Mouse (Mus musculus) urinary bladder, adult 2 months (tissue): Measurements from ENCODE around the gene Unkl. TPM values are rescaled to one million over a fixed set of nuclear protein-coding genes. Genes with fewer than 3 reads are reported as not detected.

ENCODE experiments used
- DNase-seq: peaks from one replicate; pipeline ENCODE4 v3.0.0; 2022; ENCODE audit warnings: low spot score
- polyA plus RNA-seq: library from polyadenylated mRNA; depleted of rRNA; stranded (reverse); fragments of >200 nt; gene quantifications from 2 replicates; pipeline ENCODE4 v1.2.3, GENCODE M21; 2012; rRNA removed

Unkl gene
- 15.6 and 16.4 TPM in 2 replicates for polyA plus RNA-seq

DNA sequence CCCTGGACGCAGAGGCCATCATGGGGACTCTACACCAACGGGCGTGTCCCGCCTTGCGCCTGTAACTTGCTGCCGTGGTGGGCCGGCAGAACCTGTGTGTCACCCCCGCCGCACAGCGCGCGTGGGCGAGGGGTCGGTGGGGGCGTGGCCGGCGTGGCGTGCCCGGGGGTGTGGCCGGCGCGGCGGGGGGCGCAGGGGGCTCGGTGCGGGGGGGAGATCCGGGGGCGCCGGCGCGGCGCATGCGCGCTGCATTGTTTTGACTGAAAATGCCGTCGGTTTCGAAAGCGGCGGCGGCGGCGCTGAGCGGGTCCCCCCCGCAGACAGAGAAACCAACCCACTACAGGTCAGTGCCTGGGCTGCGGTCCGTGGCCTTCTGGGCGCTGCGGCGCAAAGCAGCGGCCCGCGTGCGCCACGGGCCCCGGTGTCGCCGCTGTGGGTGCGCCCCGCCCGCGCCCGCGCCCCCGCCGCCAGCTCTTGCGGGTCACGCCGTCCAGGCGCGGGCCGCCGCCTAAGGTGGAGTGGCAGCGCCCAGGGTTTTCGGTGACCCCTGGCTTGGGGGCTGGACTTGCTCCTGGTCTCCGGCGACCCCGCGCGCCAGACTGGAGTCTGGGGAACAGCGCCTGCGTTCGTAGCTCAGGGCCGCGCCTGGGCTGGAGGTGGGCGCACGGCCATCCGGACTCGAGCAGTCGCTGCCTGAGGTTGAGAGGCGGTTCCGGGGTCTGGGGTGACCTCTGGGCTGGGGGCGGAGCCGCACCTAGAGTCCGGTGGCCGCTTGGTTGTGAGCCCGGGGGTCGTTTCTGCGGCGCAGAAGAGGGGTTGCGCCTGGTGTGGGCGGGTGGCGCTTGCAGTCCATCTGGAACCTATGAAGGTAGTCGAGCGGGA, at the start of gene Unkl:
TSS of gene Unkl (plus strand) at position 248 of the 882 bp plus-strand sequence.
- DNase-seq: peak; percentile 69

DNA sequence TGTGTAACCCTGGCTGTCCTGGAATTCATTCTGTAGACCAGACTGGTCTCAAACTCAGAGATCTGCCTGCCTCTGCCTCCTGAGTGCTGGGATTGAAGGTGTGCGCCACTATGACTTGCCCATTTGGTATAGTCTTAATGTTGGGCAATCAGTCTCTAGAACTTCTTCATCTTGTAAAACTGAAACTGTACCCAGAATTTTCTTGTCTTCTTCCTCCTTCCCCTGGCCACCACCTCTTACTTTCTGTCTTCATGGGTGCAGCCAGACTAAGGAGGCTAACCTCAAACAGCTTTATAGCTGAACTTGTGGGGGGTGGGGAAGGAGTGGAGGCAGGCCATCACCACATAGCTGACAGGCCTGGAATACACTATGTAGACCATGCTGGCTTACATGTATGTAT, 49.4 kb upstream of the Unkl start:
- DNase-seq: no peak

DNA sequence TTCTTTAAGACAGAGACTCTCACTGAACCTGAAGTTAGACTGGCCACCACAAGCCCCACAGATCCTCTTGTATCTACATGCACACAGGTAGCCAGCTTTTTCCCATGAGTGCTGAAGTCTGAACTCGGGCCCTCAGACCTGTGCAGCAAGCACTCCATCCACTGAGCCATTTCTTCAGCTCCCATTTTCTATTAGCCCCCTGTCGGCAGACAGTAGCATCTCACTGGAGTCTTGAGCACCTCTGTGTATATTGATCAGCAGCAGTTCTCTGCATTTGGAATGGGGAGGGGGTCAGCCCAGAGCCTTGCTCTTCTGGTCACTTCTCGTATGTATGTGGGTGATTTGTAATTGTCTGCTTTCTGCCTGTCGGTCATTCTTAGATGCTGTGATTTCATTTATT, 48.2 kb upstream of the Unkl start:
- no peak for DNase-seq

DNA sequence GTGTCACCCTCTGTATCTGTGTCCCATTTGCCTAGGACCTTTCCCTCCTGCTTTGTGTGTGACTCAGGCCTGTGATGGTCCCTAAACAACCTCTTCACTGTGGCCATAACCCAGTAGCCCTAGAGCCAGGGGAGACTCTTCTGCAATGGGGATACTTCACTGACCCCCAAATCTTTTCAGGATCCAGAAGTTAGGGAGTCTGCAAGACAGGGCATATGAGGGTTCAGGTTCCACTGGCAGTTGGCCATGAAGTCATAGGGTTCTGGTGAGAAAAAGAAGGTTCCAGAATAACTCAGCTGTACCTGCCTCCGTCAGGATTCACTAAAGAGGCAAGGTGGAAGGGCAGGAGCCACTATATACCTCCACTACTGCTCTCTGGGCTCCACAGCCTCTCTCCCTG, 26.0 kb upstream of the Unkl start, which contains the start of gene Ccdc154:
TSS of gene Ccdc154 (plus strand) at position 301 of the 400 bp plus-strand sequence.
- no peak for DNase-seq

DNA sequence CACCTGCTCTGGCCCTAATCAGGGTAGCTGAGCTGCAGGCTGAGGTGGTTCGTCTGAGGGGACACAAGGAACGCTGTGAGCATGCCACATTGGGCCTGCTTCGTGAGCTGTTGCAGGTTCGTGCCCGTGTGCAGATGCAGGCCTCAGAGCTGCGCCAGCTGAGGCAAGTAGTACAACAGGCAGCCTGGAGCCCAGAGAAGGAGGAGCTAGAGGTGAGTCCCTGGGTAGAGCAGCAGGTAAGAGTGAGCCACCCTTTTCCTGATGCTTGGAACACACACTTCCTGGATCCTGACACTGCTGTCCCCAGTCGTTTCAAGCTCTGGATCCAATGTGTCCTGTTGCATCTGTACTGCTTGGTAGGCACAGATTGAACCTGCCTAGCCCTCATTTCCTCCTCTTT, 24.8 kb upstream of the Unkl start:
- no peak for DNase-seq

DNA sequence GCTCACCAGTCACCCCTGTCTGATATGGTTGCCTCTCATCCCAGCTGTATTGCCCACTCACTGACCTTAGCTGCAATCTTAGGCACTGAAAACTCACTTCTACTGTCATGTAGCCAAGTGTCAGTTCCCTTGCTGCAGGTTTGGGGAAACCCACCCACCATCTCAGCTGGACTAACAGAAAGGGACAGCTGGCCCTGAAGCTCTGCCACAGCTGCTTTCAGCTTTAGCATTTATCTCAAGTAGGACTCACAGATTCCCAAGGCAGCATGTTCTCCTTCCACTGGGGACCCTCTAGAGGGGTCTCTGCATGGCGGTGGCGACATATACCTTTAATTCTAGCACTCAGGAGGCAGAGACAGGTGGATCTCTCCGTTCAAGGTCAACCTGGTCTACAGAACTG, 23.4 kb upstream of the Unkl start:
- DNase-seq: no peak

DNA sequence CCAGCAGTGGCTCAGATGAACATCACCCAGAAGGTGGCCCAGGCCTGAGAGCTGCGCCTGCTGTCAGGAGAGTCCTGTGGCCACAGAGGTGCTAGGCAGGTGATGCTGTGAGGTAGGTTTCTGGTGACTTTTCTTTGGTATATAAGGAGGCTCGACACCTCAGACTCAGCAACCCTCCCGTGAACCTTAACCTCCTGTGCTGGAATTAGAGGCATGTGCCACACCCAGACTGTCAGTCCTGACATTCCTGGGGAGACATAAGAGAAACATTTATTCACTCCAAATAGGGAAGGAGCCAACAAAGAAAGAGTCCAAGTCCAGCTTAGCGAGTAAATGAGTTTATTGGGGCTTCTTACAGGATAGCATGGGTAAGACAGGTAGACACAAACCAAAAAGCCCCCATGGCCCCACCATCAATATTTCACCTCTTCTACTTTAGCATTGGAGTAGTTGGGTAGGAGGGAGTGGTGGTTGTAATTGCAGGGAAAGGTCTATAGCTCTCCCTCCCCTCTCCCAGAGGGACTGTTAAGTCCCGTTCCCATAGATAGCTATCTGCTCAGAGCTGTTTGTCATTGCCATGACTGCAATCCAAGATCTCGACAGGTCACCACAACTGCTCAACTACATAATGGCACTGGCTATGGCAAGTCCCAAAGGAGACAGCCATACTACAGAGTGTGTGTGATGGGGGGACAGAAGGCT, 22.1 kb upstream of the Unkl start:
- DNase-seq: no peak

DNA sequence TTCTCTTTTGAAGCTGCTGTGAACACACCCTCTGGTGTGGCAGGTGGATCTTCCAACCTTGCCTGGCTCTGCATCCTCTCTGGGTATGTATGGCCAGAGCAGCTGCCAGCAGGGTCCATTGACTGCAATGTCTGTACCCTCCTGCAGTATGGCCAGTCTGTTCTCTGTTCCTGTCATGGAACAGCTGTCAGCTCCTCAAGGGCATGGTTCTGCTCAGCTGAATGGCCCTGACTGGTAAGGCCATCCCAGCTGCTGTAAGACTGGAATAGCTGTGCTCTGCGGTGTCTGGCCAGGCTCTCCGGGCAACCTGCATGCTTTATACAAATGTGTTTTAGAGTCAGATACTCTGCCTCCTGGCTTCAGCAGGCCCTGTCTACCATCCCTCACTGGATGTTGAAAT, 18.5 kb upstream of the Unkl start:
- DNase-seq: no peak

DNA sequence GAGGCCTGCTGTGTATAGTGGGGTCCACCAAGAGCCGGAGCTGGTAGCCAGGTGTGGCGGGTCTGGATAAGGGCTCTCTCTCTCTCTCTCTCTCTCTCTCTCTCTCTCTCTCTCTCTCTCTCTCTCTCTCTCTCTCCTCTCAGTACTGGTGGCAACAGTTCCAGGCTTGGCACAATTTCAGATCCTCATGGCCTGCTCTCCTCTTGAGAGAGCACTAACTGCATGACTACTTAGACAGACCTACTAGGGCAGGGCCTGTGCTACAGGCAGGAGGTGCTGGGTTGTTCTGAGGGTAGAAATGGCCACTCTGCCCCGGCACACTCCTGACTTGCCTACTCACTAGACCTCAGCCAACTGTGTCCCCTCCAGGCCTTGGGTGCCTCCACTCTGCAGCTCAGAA, 15.6 kb upstream of the Unkl start:
- DNase-seq: no peak

DNA sequence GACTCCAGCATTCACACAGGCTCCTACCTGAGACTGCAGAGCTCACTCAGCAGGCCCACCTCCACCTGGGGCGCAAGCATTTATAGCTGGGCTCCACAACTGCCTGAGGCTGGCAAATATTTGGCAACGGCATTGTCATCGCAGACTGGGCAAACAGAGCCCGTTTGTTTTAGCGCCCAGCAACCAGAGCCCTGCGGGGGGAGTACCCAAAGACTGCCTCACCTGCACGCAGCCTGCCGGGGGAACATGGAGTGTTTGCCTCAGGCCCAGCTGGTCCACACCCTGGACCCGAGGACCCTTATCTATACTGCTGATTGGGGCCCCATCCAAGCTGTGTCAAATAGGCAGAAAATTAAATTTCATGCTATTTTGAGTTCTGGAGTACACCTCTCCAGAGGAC, 12.8 kb upstream of the Unkl start, which contains the start of gene Gm38655:
TSS of gene Gm38655 (minus strand) at position 61 of the 400 bp plus-strand sequence.
- no peak for DNase-seq

DNA sequence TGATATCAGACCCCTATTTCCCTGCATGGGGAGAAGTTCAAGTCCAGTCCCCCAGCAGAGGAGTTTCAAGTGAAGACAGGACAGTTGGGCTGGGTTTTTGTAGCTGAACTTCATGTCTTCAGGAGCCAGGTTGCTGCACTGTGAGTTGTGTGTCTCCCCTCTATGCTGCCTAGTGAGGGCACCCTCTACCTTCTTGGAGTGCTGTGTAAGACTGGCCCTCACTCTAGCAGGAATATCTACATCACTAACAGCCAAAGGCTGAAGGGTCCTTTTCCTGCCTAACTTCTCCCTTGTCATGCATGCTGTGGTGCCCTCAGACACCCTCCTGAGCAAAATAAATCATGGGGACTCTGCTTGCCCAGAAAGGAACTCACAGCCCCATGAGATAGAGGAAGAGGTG, 5.0 kb upstream of the Unkl start:
- no peak for DNase-seq

DNA sequence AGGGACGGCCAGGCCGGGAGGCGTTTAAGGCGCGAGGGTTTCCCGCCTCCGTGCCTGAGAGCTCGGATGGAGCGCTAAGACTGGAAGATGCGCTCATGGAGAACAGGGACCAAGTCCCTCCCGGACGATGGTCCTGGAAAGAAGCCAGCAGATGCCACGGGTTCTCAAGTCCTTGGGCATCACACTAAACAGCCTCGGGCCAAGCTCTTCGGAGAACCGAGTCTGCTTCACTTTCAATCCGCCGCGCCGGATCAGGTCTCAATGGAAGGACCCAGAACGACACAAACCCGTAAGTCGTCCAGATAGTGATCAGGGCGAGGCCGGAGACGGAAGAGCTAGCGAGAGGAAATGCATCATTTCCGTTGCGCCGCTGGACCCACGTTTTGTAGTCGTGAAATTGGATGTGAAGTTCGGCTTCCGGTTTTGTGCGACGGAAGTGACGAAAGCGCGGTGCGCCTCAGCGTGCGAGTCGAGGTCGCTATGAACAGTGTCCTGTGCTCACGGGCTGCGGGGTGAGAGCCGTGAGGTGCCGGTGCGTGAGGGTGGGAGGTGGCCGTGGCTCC, 4.0 kb upstream of the Unkl start, which contains the start of gene BC003965:
TSS of gene BC003965 (plus strand) at position 426 of the 563 bp plus-strand sequence.
- DNase-seq: peak; percentile 93

DNA sequence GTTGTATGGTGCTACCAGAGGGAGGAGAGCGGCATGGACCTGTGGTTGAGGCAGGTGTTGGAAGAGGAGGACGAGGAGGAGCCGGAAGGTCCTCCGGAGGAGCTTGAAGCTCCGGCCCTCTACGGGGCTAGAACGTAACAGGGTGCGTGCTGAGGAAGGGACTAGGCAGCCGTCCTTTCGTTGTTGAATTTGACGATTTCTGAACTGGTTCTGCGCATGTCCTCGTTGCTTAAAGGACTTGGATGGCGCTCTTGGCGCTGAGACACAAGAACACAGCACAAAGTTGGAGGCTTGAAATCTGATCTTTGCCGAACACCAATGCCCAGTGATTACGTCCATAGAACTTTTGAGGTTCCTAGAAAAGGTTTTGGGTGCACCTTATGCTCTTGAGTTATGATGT, 3.2 kb upstream of the Unkl start:
- DNase-seq: no peak

DNA sequence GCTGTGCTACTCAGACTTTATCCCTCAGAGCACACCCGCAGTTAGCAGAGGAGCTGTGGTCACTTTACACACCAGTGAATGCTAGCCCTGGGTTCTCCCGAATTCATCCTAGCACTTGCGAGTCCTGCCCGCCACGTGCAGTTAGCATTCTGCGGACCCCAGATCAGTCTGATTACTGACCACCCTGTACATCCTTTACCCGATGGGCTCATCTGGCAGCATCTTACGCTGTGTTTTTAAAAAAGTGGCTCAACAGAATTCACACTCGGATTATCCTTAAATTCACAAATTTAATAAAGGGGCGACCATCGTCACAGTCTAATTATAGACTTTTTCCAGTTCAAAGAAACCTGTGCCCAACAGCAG, 430 bp upstream of the Unkl start:
- DNase-seq: no peak

DNA sequence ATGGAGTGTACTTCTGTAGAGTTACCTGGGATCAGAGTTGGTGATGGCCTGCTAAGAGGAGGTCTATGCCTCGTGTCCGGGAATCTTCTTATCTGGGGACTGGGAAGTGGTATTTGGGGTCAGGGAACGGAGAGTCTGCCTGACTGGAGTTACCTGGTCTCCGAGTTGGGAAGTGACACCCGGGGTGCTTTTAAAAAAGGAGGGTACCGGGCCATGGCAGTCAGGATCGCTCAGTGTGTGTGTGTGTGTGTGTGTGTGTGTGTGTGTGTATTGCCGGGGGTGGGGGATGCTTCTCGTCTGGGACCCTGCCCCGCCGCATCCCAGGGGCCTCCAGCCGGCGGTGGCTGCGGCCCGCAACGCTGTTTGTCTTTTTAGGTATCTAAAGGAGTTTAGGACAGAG, 894 bp downstream of the Unkl start:
- no peak for DNase-seq

DNA sequence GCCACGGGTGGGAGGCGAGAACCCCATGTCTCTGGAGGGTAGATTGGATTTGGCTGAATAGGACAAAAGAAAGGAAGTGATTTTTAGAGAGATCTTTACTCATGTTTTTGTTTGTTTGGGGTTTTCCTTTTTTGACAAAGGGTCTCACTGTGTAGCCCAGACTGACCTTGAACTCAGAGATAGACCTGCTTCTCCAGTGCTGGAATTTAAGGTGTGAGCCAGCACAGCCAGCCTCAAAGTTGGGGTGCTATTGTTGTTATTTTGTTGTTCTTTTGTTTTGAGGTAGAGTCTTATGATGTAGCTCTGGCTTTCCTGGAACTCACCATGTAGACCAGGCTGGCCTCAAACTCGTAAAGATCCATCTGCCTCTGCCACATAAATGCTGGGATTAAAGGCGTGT, 14.2 kb downstream of the Unkl start:
- no peak for DNase-seq

DNA sequence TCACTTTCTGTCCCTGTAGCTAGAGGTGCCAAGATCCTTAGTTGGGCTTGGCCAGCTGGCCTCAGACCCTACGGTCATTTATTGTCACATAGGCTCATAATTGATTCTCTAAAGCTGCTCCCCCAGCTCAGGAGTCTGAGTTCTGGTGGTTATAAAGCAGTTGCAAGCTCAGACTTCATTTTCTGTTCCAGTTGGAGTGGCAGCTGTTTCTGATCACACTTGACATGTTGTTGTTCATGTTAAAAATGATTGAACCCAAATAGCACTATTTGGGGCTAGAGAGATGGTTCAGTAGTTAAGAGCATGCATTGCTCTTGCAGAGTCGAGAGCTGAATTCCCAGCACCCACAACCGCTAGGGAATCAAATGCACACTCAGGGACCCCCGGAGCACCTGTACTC, 21.8 kb downstream of the Unkl start:
- no peak for DNase-seq

DNA sequence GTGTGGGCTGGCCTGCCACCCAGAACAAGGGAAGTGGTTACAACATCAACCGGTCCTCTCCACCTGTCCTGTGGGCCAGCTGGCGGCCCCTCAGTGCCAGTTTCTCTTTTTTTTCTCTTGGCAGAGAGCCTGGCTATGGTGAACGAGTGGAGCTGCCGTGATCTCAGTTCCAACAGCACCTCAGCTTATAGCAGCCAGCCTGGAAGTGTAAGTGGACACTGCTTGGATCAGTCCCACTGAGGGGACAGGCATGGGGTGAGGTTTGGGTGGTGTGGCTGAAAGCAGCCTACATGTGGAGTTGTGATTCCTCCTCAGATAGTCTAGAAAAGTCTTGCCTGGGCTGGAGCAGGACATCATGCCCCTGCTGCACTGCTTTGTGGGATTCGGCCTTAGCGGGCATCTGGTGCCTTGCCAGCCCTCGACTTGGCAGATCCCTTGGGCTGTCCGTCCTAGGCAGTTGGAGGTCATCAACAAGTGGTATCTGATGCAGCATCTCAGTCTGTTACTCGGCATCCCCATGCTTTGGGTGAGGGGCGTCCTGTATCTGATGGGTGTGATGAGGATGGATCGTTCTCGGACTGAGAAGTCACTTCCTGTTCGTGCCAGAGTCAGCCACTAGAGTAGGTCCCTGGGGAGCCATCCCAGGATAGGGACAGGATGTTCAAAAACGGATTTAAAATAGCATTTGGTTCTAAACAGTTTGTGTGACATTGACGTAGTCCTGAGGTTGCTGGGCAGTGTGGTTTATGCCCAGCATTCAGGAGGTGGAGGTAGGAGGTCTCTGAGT, 22.7 kb downstream of the Unkl start:
- no peak for DNase-seq

DNA sequence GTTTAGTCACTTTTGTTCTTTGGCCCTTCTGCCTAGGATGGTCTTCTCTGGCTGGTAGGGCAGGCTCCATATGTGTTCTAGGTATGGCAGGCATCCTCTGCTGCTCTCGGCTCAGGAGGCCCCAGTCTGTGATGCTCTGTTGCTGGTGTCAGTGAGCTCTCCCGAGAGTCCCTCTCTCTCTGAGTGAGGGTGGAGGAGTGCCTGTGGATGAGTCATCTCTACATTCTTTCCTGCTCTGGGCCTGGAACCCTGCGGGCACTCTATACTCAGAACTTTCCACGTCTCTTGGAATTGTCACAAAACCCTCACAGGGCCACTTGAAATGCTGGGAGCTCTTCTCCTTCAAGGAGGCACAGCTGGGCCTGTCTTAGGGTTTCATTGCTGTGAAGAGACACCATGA, 23.5 kb downstream of the Unkl start:
- no peak for DNase-seq

DNA sequence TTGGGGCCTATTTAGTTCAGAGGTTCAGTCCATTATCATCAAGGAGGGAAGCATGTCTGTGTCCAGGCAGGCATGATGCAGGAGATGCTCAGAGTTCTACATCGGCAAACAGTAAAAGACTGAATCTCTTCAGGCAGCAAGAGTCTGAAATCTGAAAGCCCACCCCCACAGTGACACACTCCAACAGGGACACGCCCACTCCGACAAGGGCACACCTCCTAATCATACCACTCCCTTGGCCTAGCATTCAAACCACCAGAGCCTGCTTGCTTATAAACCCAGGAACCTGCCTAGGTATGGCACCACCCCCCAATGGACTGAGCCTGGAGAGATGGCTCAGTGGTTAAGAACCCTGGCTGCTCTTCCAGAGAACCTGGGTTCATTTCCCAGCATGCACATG, 27.2 kb downstream of the Unkl start:
- DNase-seq: no peak

DNA sequence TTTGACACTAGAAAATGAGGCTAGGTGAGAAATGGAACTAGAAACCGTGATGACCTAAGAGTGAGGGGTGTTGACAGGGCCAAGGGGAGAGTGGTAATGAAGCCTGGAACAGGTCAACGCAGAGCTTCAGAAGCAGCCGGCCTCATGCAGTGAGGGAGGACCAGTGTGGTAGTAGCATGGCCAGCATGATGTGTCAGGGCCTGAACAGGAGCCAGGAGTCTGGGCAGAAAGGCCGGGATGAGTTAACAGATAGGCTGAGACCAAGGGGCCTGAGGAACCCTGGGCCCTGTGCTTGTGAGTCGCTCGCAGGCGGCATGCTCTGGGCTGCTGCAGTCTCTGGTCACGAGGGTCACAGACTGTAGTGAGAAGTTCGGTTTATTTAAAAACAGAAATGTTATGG, 30.8 kb downstream of the Unkl start:
- no peak for DNase-seq
